Comparison of ENCODE assay signal across 15 mouse cellular contexts in the genomic region with DNA sequence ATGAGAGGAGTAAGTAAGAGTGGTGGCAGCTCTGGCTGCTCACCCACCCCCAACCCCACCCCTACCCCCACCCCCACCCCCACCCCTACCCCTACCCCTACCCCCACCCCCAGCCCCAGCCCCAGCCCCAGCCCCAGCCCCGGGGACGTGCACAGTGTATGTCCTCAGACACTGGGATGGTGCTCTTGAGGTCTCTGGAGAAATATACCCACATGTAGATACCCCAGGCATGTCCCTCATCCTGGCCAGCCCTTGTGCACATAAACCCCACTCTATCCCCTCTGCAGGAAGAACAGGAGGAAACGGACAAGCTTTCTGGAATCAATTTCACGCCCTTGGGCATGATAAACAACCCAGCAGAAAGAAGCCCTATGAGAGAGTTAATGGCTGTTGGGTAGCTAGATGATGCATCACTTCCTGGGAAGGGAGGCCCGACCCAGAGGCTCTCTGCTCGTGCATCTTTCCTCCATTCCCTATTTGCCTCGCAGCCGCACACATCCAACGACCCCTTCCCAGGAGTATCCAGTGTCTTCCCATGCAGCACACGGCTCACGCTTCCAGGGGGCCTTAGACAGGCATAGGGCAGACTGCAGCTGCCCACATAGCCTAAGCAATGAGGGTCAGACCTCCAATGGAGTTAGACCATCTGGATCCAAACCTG.
DNase-seq lines count a peak whose midpoint lies in the region; ATAC-seq and TF ChIP-seq lines count a peak whose summit lies in the region.
"Had no signal": no experiment of that assay in that cellular context is flagged by ENCODE, and none has a peak within 500 bp of the region (broad histone marks: within the 10 kb centered on the region; RNA-seq: fewer than 3 reads in every experiment).

No protein-coding gene starts in this region.

- ATAC-seq in kidney, embryonic 15.5 days (replicated peaks; ENCODE audit: low FRiP score) = peak; percentile 58; the same call in 1 of the 2 replicates
- ATAC-seq in embryonic facial prominence, embryonic 13.5 days (ENCODE audit: insufficient number of reproducible peaks, insufficient read depth, low FRiP score, low TSS enrichment, low read depth) = no peak
- ATAC-seq in hindbrain, postnatal 0 days = 0 out of 2 replicates have a peak, but pooled peaks have one; percentile 33
- no peak for ATAC-seq in neural tube, embryonic 13.5 days (ENCODE audit: low read depth)
- ATAC-seq: forebrain, embryonic 13.5 days had no signal

- no peak for TF ChIP-seq CTCF in hindbrain, postnatal 0 days (IDR thresholded peaks at IDR 0.05; ENCODE audit: low read depth)
- TF ChIP-seq CTCF in layer of hippocampus, adult 2 months (conservative IDR thresholded peaks at IDR 0.05) = no peak

- DNase-seq in kidney, adult 8-10 months = no peak
- DNase-seq in hindbrain, postnatal 0 days (ENCODE audit: low spot score) = no peak
- no peak for DNase-seq in cerebellum, postnatal 25 days
- no peak for DNase-seq in layer of hippocampus, adult 2 months (ENCODE audit: low spot score in 2 of 2)
- no peak for DNase-seq in layer of hippocampus, adult 11-12 months (ENCODE audit: low spot score)
- DNase-seq: adrenal gland, postnatal 14 days; gastrocnemius, adult 2 months; kidney, adult 11 months; lung, adult 2 months had no signal

- H3K4me1 ChIP-seq in kidney, embryonic 15.5 days = peaks cover 14% of the 10 kb centered on the region
- 0 out of 2 replicates have a peak, but pooled peaks cover 5% of the 10 kb centered on the region for H3K4me1 ChIP-seq in embryonic facial prominence, embryonic 13.5 days
- H3K4me1 ChIP-seq in hindbrain, postnatal 0 days (ENCODE audit: insufficient read depth, low read length) = 0 out of 2 replicates have a peak, but pooled peaks cover 8% of the 10 kb centered on the region
- H3K4me1 ChIP-seq in neural tube, embryonic 13.5 days (replicated peaks) = peaks cover 54% of the 10 kb centered on the region
- H3K4me1 ChIP-seq: limb, embryonic 15.5 days; stomach, embryonic 15.5 days had no signal

- WGBS in kidney, embryonic 15.5 days = 7% methylated on average over 11 of the region's 11 CpGs
- 25% methylated on average over 11 of the region's 11 CpGs for WGBS in embryonic facial prominence, embryonic 13.5 days
- 18% methylated on average over 11 of the region's 11 CpGs for WGBS in hindbrain, postnatal 0 days
- 12% methylated on average over 11 of the region's 11 CpGs for WGBS in neural tube, embryonic 13.5 days

- H3K4me3 ChIP-seq in kidney, embryonic 15.5 days (replicated peaks) = no peak overlapping the region
- no peak overlapping the region for H3K4me3 ChIP-seq in embryonic facial prominence, embryonic 13.5 days
- H3K4me3 ChIP-seq in hindbrain, postnatal 0 days (ENCODE audit: low read length) = no peak overlapping the region
- H3K4me3 ChIP-seq in neural tube, embryonic 13.5 days = no peak overlapping the region
- H3K4me3 ChIP-seq in layer of hippocampus, adult 2 months = no peak overlapping the region
- H3K4me3 ChIP-seq: forebrain, embryonic 13.5 days; gastrocnemius, adult 2 months; limb, embryonic 15.5 days; stomach, embryonic 15.5 days had no signal

- no peaks in the 10 kb centered on the region for H3K27me3 ChIP-seq in kidney, embryonic 15.5 days
- no peaks in the 10 kb centered on the region for H3K27me3 ChIP-seq in embryonic facial prominence, embryonic 13.5 days
- H3K27me3 ChIP-seq in hindbrain, postnatal 0 days (ENCODE audit: insufficient read depth, low read length) = no peaks in the 10 kb centered on the region
- no peaks in the 10 kb centered on the region for H3K27me3 ChIP-seq in neural tube, embryonic 13.5 days
- H3K27me3 ChIP-seq: stomach, embryonic 15.5 days had no signal

- H3K9ac ChIP-seq in kidney, embryonic 15.5 days = no peak overlapping the region
- no peak overlapping the region for H3K9ac ChIP-seq in embryonic facial prominence, embryonic 13.5 days
- no peak overlapping the region for H3K9ac ChIP-seq in hindbrain, postnatal 0 days (replicated peaks; ENCODE audit: low read length)
- H3K9ac ChIP-seq in neural tube, embryonic 13.5 days = no peak overlapping the region
- H3K9ac ChIP-seq: forebrain, embryonic 13.5 days; limb, embryonic 15.5 days; stomach, embryonic 15.5 days had no signal

- H3K27ac ChIP-seq in kidney, embryonic 15.5 days = no peak overlapping the region
- no peak overlapping the region for H3K27ac ChIP-seq in embryonic facial prominence, embryonic 13.5 days
- no peak overlapping the region for H3K27ac ChIP-seq in hindbrain, postnatal 0 days
- peak overlapping the region; percentile 61 for H3K27ac ChIP-seq in neural tube, embryonic 13.5 days (replicated peaks)
- no peak overlapping the region for H3K27ac ChIP-seq in layer of hippocampus, adult 2 months
- H3K27ac ChIP-seq: forebrain, embryonic 13.5 days; gastrocnemius, adult 2 months; limb, embryonic 15.5 days; stomach, embryonic 15.5 days had no signal

- no peak overlapping the region for H3K4me2 ChIP-seq in kidney, embryonic 15.5 days
- 0 out of 2 replicates have a peak overlapping the region, but pooled peaks have one; percentile 9 for H3K4me2 ChIP-seq in embryonic facial prominence, embryonic 13.5 days
- H3K4me2 ChIP-seq in hindbrain, postnatal 0 days (ENCODE audit: low read depth, low read length) = no peak overlapping the region
- H3K4me2 ChIP-seq in neural tube, embryonic 13.5 days = no peak overlapping the region
- H3K4me2 ChIP-seq: forebrain, embryonic 13.5 days; limb, embryonic 15.5 days; stomach, embryonic 15.5 days had no signal

- no peaks in the 10 kb centered on the region for H3K9me3 ChIP-seq in kidney, embryonic 15.5 days (replicated peaks)
- no peaks in the 10 kb centered on the region for H3K9me3 ChIP-seq in embryonic facial prominence, embryonic 13.5 days
- no peaks in the 10 kb centered on the region for H3K9me3 ChIP-seq in hindbrain, postnatal 0 days (ENCODE audit: low read length)
- H3K9me3 ChIP-seq in neural tube, embryonic 13.5 days = no peaks in the 10 kb centered on the region
- H3K9me3 ChIP-seq: forebrain, embryonic 13.5 days; limb, embryonic 15.5 days; stomach, embryonic 15.5 days had no signal

- no peaks in the 10 kb centered on the region for H3K36me3 ChIP-seq in kidney, embryonic 15.5 days
- no peaks in the 10 kb centered on the region for H3K36me3 ChIP-seq in embryonic facial prominence, embryonic 13.5 days
- no peaks in the 10 kb centered on the region for H3K36me3 ChIP-seq in hindbrain, postnatal 0 days (ENCODE audit: insufficient read depth, low read length)
- H3K36me3 ChIP-seq in neural tube, embryonic 13.5 days = no peaks in the 10 kb centered on the region
- H3K36me3 ChIP-seq: limb, embryonic 15.5 days; stomach, embryonic 15.5 days had no signal

Comparison
In these comparisons a context has a peak if more than half of its experiments do, and no peak if none do; other contexts are left out.
1. ATAC-seq: peak in kidney, embryonic 15.5 days (single experiment) and hindbrain, postnatal 0 days (single experiment); none in embryonic facial prominence, embryonic 13.5 days (single experiment) and neural tube, embryonic 13.5 days (single experiment).